Mouse (Mus musculus) megakaryocyte, embryonic 14.5 days (primary cell): ENCODE measurements at regions not wholly inside any gene's neighbourhood (a gene's known extent, or its start where the extent isn't known, plus 50 kb on each side); places are given as distances from the start of the nearest gene placed in this dataset.

Source experiments
- H3K27me3 ChIP-seq: replicated peaks from 2 replicates; pipeline ENCODE3; 2012; ENCODE audit warnings: inconsistent platforms
- H3K36me3 ChIP-seq: replicated peaks from 2 replicates; pipeline ENCODE3; 2012; ENCODE audit warnings: low read length, inconsistent platforms, mixed read lengths
- H3K4me1 ChIP-seq: 2 replicates; pipeline ENCODE4 v1.6.1; 2012; ENCODE audit warnings: inconsistent platforms
- H3K4me3 ChIP-seq: replicated peaks from 2 replicates; pipeline ENCODE3; 2012; ENCODE audit warnings: moderate library complexity, mild to moderate bottlenecking, inconsistent platforms
- H3K9me3 ChIP-seq: 2 replicates; pipeline ENCODE4 v1.6.1; 2012; ENCODE audit warnings: inconsistent platforms
- FLI1 ChIP-seq: IDR thresholded peaks from 2 replicates; pipeline ENCODE4 v1.6.1; 2012; ENCODE audit warnings: low read length, inconsistent platforms, mixed read lengths
- GATA1 ChIP-seq: IDR thresholded peaks from 3 replicates; pipeline ENCODE4 v1.6.1; 2012; ENCODE audit warnings: mixed read lengths, low read length, inconsistent platforms, borderline replicate concordance

GRCm38 (mm10) chr7:73169416-73169815 is 205.9 kb upstream of the Rgma start:
- peaks cover 6% of the 10 kb centered on the region for H3K9me3 ChIP-seq
- TF ChIP-seq GATA1 (no peak), FLI1 (no peak)
- H3K4me1 ChIP-seq = no peaks in the 10 kb centered on the region
- no peak overlapping the region for H3K4me3 ChIP-seq
- no peaks in the 10 kb centered on the region for H3K36me3 ChIP-seq
- H3K27me3 ChIP-seq = no peaks in the 10 kb centered on the region

GRCm38 (mm10) chr7:73172615-73173014 is 202.7 kb upstream of the Rgma start:
- H3K9me3 ChIP-seq = peaks cover 6% of the 10 kb centered on the region
- no peaks in the 10 kb centered on the region for H3K4me1 ChIP-seq
- TF ChIP-seq FLI1 (no peak), GATA1 (no peak)
- H3K27me3 ChIP-seq = no peaks in the 10 kb centered on the region
- H3K4me3 ChIP-seq = no peak overlapping the region
- no peaks in the 10 kb centered on the region for H3K36me3 ChIP-seq

- Histone ChIP-seq H3K36me3 (no peaks in the 10 kb centered on the region), H3K4me3 (no peak overlapping the region), H3K4me1 (no peaks in the 10 kb centered on the region), H3K9me3 (peaks cover 24% of the 10 kb centered on the region), H3K27me3 (no peaks in the 10 kb centered on the region)
- no peak for TF ChIP-seq FLI1
- no peak for TF ChIP-seq GATA1
Observed at GRCm38 (mm10) chr7:73183761-73184160, 191.5 kb upstream of the Rgma start.

GRCm38 (mm10) chr7:73184208-73185070 is 190.9 kb upstream of the Rgma start:
- Histone ChIP-seq H3K36me3 (no peaks in the 10 kb centered on the region), H3K4me1 (no peaks in the 10 kb centered on the region), H3K27me3 (no peaks in the 10 kb centered on the region), H3K4me3 (no peak overlapping the region), H3K9me3 (peaks cover 24% of the 10 kb centered on the region)
- TF ChIP-seq FLI1 = no peak
- no peak for TF ChIP-seq GATA1

GRCm38 (mm10) chr7:73185071-73185531 is 190.2 kb upstream of the Rgma start:
- H3K9me3 ChIP-seq = peaks cover 24% of the 10 kb centered on the region
- no peaks in the 10 kb centered on the region for H3K36me3 ChIP-seq
- no peak overlapping the region for H3K4me3 ChIP-seq
- TF ChIP-seq FLI1 (no peak), GATA1 (no peak)
- H3K27me3 ChIP-seq = no peaks in the 10 kb centered on the region
- H3K4me1 ChIP-seq = no peaks in the 10 kb centered on the region

- H3K9me3 ChIP-seq = peaks cover 24% of the 10 kb centered on the region
- H3K4me3 ChIP-seq = no peak overlapping the region
- TF ChIP-seq GATA1 (no peak), FLI1 (no peak)
- no peaks in the 10 kb centered on the region for H3K27me3 ChIP-seq
- no peaks in the 10 kb centered on the region for H3K4me1 ChIP-seq
- no peaks in the 10 kb centered on the region for H3K36me3 ChIP-seq
Observed at GRCm38 (mm10) chr7:73185591-73185990, 189.7 kb upstream of the Rgma start.

GRCm38 (mm10) chr7:73186501-73186900 is 188.8 kb upstream of the Rgma start:
- no peak for TF ChIP-seq FLI1
- TF ChIP-seq GATA1 = no peak
- Histone ChIP-seq H3K4me1 (no peaks in the 10 kb centered on the region), H3K27me3 (no peaks in the 10 kb centered on the region), H3K9me3 (peaks cover 24% of the 10 kb centered on the region), H3K36me3 (no peaks in the 10 kb centered on the region), H3K4me3 (no peak overlapping the region)

GRCm38 (mm10) chr7:73191388-73192278 is 183.7 kb upstream of the Rgma start:
- Histone ChIP-seq H3K9me3 (peaks cover 8% of the 10 kb centered on the region; the same call in 1 of the 2 replicates), H3K4me3 (no peak overlapping the region), H3K36me3 (no peaks in the 10 kb centered on the region), H3K4me1 (no peaks in the 10 kb centered on the region), H3K27me3 (no peaks in the 10 kb centered on the region)
- no peak for TF ChIP-seq FLI1
- no peak for TF ChIP-seq GATA1

- Histone ChIP-seq H3K4me3 (no peak overlapping the region), H3K36me3 (no peaks in the 10 kb centered on the region), H3K4me1 (no peaks in the 10 kb centered on the region), H3K27me3 (no peaks in the 10 kb centered on the region), H3K9me3 (peaks cover 19% of the 10 kb centered on the region)
- TF ChIP-seq FLI1 = no peak
- TF ChIP-seq GATA1 = no peak
Observed at GRCm38 (mm10) chr7:73192839-73193238, 182.5 kb upstream of the Rgma start.

- no peak overlapping the region for H3K4me3 ChIP-seq
- no peaks in the 10 kb centered on the region for H3K27me3 ChIP-seq
- no peaks in the 10 kb centered on the region for H3K36me3 ChIP-seq
- no peaks in the 10 kb centered on the region for H3K4me1 ChIP-seq
- peaks cover 32% of the 10 kb centered on the region for H3K9me3 ChIP-seq
- TF ChIP-seq FLI1 = no peak
- TF ChIP-seq GATA1 = no peak
Observed at GRCm38 (mm10) chr7:73195306-73195705, 180.0 kb upstream of the Rgma start.
